Mouse (Mus musculus) ES-E14 (cell line): ENCODE measurements around the gene Pfdn4. TPM values are rescaled to one million over a fixed set of nuclear protein-coding genes. Genes with fewer than 3 reads are reported as not detected.
A peak's percentile ranks its signal among the peaks of the same experiment; 100 is the strongest.

Experiments used
- DNase-seq: peaks from one replicate; pipeline ENCODE4 v3.0.0-alpha.2; 2013; ENCODE audit warnings: low read depth, low spot score
- H3K27ac ChIP-seq: 2 replicates; pipeline ENCODE4 v1.5.1; 2012; ENCODE audit warnings: low read depth, mild to moderate bottlenecking, low read length, moderate library complexity, mixed read lengths; ENCODE audit not compliant: poor library complexity, insufficient read depth, severe bottlenecking
- H3K36me3 ChIP-seq: 2 replicates; pipeline ENCODE4 v1.6.1; 2012; ENCODE audit warnings: mild to moderate bottlenecking, low read length, moderate library complexity, mixed read lengths; ENCODE audit not compliant: control insufficient read depth, poor library complexity, insufficient read depth, severe bottlenecking
- H3K4me1 ChIP-seq, 2 experiments: fragments of 150-350 bp in 1 of 2; sonication (generic) in 1 of 2; 2 replicates each; pipeline ENCODE4 v1.6.1; 2012; ENCODE audit warnings: low read length in 2 of 2, mild to moderate bottlenecking in 1 of 2, mixed read lengths in 1 of 2; ENCODE audit not compliant: control insufficient read depth in 2 of 2, insufficient read depth in 2 of 2, poor library complexity in 1 of 2
- H3K4me3 ChIP-seq, 2 experiments: fragments of 150-350 bp in 1 of 2; sonication (generic) in 1 of 2; 2 replicates each; pipeline ENCODE4 v1.5.1; 2012; ENCODE audit warnings: low read length in 2 of 2, low read depth in 1 of 2, mild to moderate bottlenecking in 1 of 2, mixed read lengths in 1 of 2; ENCODE audit not compliant: insufficient read depth in 1 of 2, poor library complexity in 1 of 2, severe bottlenecking in 1 of 2
- H3K9ac ChIP-seq: 2 replicates; pipeline ENCODE4 v1.6.1; 2012; ENCODE audit warnings: low read depth, mild to moderate bottlenecking, low read length, mixed read lengths; ENCODE audit not compliant: poor library complexity, insufficient read depth, severe bottlenecking
- H3K9me3 ChIP-seq: fragments of 150-350 bp; sonication (generic); 2 replicates; pipeline ENCODE4 v1.6.1; 2012; ENCODE audit warnings: low read depth, mild to moderate bottlenecking, low read length; ENCODE audit not compliant: control insufficient read depth, insufficient read depth
- CHD2 ChIP-seq: IDR thresholded peaks from 2 replicates; pipeline ENCODE4 v1.6.1; 2014; ENCODE audit warnings: mild to moderate bottlenecking, low read depth, low read length, inconsistent platforms
- HCFC1 ChIP-seq: IDR thresholded peaks from 2 replicates; pipeline ENCODE4 v1.6.1; 2012; ENCODE audit warnings: low read length, inconsistent platforms, borderline replicate concordance; ENCODE audit not compliant: insufficient read depth
- MAFK ChIP-seq: IDR thresholded peaks from 2 replicates; pipeline ENCODE4 v1.6.1; 2014; ENCODE audit warnings: mild to moderate bottlenecking, low read depth, low read length, inconsistent platforms; ENCODE audit not compliant: insufficient read depth
- ZC3H11A ChIP-seq: IDR thresholded peaks from 2 replicates; pipeline ENCODE4 v1.6.1; 2012; ENCODE audit warnings: low read depth, mild to moderate bottlenecking, inconsistent platforms, low read length, borderline replicate concordance
- ZNF384 ChIP-seq: IDR thresholded peaks from 2 replicates; pipeline ENCODE4 v1.6.1; 2012; ENCODE audit warnings: low read depth, low read length, inconsistent platforms
- in situ Hi-C, 2 experiments: fragments of 600-800 bp; cut with MboI; formaldehyde crosslinking; loops; one replicate each; pipeline ENCODE4 v1.15.1; 2025; ENCODE audit warnings: low sequenced_read_pairs in 2 of 2, inconsistent platforms in 1 of 2; ENCODE audit not compliant: unreplicated experiment in 2 of 2
- total RNA-seq: library from RNA; depleted of rRNA; stranded (reverse); fragments of 300-350 nt; gene quantifications from 2 replicates; pipeline ENCODE4 v1.2.3, GENCODE M21; 2012

The Pfdn4 gene
- total RNA-seq, 1 experiment, result 72.6 TPM

- Histone ChIP-seq H3K36me3 (no peaks in the 10 kb centered on the region), H3K9me3 (no peaks in the 10 kb centered on the region), H3K27ac (no peak overlapping the region), H3K9ac (no peak overlapping the region), H3K4me1 (peaks cover 0 to 14% of the 10 kb centered on the region in 2 experiments; a peak in 2 of 4 replicates), H3K4me3 (no peak overlapping the region)
- in situ Hi-C loops, result no loop called here
- no peak for DNase-seq
- TF ChIP-seq ZNF384 (no peak), ZC3H11A (no peak), HCFC1 (no peak), CHD2 (no peak), MAFK (no peak)
These were observed 1.2 kb upstream of the Pfdn4 start for GRCm38 (mm10) chr2:170494784-170495710.

- H3K36me3 ChIP-seq, result no peaks in the 10 kb centered on the region
- no peak for TF ChIP-seq MAFK
- TF ChIP-seq ZNF384, result no peak
- no peak for TF ChIP-seq HCFC1
- TF ChIP-seq ZC3H11A, result no peak
- no peak for TF ChIP-seq CHD2
- in situ Hi-C loops, result no loop called here
- H3K27ac ChIP-seq, result no peak within 1 kb of the TSS
- no peaks in the 10 kb centered on the region for H3K9me3 ChIP-seq
- no peak within 1 kb of the TSS for H3K9ac ChIP-seq
- no peak for DNase-seq
- peak within 1 kb of the TSS; percentile 35 to 42 for H3K4me3 ChIP-seq
- H3K4me1 ChIP-seq, result peaks cover 0 to 11% of the 10 kb centered on the region in 2 experiments; a peak in 2 of 4 replicates
These were observed 901 bp downstream of the Pfdn4 start, which contains the start of gene Cyp24a1 for GRCm38 (mm10) chr2:170497091-170497566. Gene Cyp24a1 (minus strand): TSS chr2:170497145.

GRCm38 (mm10) chr2:170498011-170498410, 1.8 kb downstream of the Pfdn4 start:
- H3K4me1 ChIP-seq, result peaks cover 0 to 11% of the 10 kb centered on the region in 2 experiments; a peak in 2 of 4 replicates

GRCm38 (mm10) chr2:170503343-170503742, 7.1 kb downstream of the Pfdn4 start:
- TF ChIP-seq CHD2 (no peak), ZNF384 (no peak), ZC3H11A (no peak), MAFK (no peak), HCFC1 (no peak)
- H3K4me1 ChIP-seq, result no peaks in the 10 kb centered on the region
- no peak overlapping the region for H3K4me3 ChIP-seq
- DNase-seq, result no peak
- in situ Hi-C loops, result loop anchor here in 1 of 2 experiments (25.0 kb wide), 1 partner anchor 359 kb away; no protein-coding TSS in a partner anchor
- H3K9me3 ChIP-seq, result no peaks in the 10 kb centered on the region
- no peak overlapping the region for H3K9ac ChIP-seq
- H3K27ac ChIP-seq, result no peak overlapping the region
- no peaks in the 10 kb centered on the region for H3K36me3 ChIP-seq

More at GRCm38 (mm10) chr2:170498011-170498410, 1.8 kb downstream of the Pfdn4 start:
- DNase-seq, result no peak
- Histone ChIP-seq H3K9me3 (no peaks in the 10 kb centered on the region), H3K4me3 (no peak overlapping the region), H3K27ac (no peak overlapping the region), H3K36me3 (no peaks in the 10 kb centered on the region), H3K9ac (no peak overlapping the region)
- TF ChIP-seq CHD2 (no peak), MAFK (no peak), ZNF384 (no peak), HCFC1 (no peak), ZC3H11A (no peak)
- in situ Hi-C loops, result no loop called here
